Mouse (Mus musculus): ENCODE measurements around the gene Vnn3. TPM values are rescaled to one million over a fixed set of nuclear protein-coding genes. Genes with fewer than 3 reads are reported as not detected.
A peak's percentile ranks its signal among the peaks of the same experiment; 100 is the strongest.

Vnn3 gene
- total RNA-seq, 2 experiments from 2014 or later, result not detected

DNA sequence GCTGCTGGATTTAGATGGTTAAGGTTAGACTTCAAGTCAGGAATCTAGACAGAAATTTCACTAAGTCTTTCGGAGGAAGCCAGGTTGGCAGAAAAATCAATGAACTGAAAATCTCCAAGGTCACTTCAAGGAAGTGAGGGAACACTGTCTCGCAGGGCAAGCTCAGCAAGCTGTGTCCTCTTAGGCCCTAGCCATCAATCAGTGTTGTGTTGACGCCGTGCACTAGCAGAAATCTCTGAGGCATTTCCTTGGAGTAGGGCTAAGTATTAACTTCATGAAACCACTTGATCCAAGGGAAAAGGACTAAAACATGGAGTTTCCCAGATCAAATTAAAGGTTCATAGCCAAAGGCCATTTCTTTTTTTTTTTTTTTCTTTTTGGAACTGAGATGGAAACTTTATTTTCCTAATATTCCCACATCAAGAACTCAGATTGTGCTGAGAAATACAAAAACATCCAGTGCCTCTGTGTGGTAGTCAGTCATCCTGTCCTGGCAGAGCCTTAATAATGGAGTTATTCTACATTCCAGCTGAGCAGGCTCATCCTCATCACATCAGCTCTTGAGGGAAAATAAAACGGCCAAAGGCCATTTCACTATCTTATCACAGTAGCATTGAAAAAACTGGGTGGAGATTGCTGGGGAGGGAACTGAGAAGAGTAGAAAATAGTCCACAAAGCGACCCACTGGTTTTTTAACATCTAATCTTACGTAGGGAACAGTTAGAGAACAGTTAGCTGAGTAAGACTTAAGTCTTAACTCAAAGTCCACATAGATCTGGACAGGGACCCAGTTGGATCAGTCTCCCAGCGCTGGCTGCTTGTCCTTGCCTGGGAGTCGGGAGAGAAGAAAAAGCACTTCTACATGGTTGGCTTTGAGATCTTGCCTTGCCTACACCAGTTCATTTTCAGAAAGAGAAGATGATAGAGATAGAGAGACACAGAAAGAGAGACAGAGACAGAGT is 15.0 kb upstream of the Vnn3 start:
- no peak for TF ChIP-seq CTCF (IDR thresholded peaks at IDR 0.05)
- H3K4me3 ChIP-seq, result no peak overlapping the region
- H3K27ac ChIP-seq, result no peak overlapping the region
- DNase-seq (ENCODE audit: extremely low spot score in 1 of 2, low spot score in 2 of 2), result no peak
- intact Hi-C loops (cut with DNase I), result no loop called here

DNA sequence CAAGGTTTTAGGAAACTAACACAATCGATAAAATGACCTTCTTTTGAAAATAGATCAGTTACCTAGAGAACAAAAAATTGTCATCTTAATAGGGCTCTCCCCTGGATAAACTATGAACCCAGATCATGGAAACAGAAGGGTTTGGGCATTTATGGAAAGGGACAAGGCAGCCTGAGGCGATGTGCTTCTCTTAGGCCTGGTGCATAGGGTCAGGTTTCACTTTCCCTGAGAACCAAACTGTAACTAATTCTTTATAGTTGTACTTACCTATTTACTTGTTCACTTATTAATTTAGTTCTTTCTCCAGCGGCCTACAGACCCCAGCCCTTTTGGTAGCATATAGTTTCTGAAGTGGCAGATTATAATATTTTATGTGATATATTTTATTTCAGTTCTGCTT is 14.1 kb upstream of the Vnn3 start:
- intact Hi-C loops (cut with DNase I), result no loop called here
- Histone ChIP-seq H3K27ac (no peak overlapping the region), H3K4me3 (no peak overlapping the region)
- TF ChIP-seq CTCF (IDR thresholded peaks at IDR 0.05), result no peak
- DNase-seq (ENCODE audit: extremely low spot score in 1 of 2, low spot score in 2 of 2), result no peak

DNA sequence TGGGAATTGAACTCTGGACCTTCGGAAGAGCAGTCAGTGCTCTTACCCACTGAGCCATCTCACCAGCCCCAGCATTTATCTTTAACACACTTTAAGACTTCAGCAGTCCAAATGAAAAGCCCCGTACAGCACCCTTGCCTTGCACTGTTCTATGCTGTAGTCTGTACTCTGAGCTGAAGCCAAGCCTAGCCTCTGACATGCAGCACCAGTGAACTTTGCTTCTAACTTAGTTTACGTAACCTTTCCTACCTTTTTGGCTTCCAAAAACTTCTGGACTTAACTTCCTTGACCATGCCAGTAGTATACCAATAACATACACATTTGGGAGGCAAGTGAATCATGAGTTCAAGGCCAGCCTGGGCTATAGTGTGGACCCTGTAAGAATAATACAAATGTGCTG is 12.4 kb upstream of the Vnn3 start:
- no peak overlapping the region for H3K4me3 ChIP-seq
- TF ChIP-seq CTCF (IDR thresholded peaks at IDR 0.05), result no peak

DNA sequence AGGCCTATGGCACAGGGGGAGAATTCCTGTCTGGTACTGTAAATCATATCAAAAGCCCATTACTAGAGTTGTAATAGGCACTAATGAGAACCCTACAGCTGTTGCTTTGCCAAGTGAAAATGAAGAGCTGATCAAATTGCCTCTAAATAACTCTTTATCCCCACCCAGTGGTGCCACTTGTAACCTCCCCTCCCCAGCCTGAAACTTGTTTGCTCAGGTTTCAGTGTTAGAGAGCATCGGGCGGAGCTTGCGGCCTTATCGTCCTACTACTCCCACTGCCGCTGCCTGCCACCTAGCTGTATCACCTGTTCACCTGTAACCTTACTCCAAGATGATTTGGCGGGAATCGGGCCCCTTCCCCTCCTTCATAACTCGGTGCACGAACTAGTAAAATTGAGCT is 11.9 kb upstream of the Vnn3 start:
- TF ChIP-seq CTCF (IDR thresholded peaks at IDR 0.05), result no peak

More for the DNA sequence above, 12.4 kb upstream of the Vnn3 start:
- intact Hi-C loops (cut with DNase I), result no loop called here
- H3K27ac ChIP-seq, result no peak overlapping the region
- DNase-seq (ENCODE audit: extremely low spot score in 1 of 2, low spot score in 2 of 2), result no peak

DNA sequence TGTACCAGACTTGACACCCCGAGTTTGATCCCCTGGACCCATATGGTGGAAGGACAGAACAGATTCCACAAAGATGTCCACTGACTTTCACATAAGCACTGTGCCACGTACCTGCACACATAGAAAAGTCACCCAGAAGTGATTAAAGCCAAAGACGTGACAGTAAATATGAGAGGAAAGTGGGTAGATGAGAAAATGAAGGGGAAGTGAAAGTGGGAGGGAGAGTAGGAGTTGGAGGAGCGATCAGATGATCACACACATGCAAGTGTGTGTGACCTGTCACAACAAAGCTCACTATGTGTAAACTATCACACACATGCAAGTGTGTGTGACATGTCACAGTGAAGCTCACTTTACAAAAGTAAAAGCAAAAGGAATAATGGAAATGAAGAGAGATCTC is 10.8 kb upstream of the Vnn3 start:
- no peak for TF ChIP-seq CTCF (IDR thresholded peaks at IDR 0.05)
- H3K27ac ChIP-seq, result no peak overlapping the region
- intact Hi-C loops (cut with DNase I), result loop anchor here (2.0 kb wide), 1 partner anchor 16 kb away; no protein-coding TSS in a partner anchor
- no peak for DNase-seq (ENCODE audit: extremely low spot score in 1 of 2, low spot score in 2 of 2)
- H3K4me3 ChIP-seq, result no peak overlapping the region

More for the DNA sequence above, 11.9 kb upstream of the Vnn3 start:
- Histone ChIP-seq H3K4me3 (no peak overlapping the region), H3K27ac (no peak overlapping the region)
- intact Hi-C loops (cut with DNase I), result no loop called here
- DNase-seq (ENCODE audit: extremely low spot score in 1 of 2, low spot score in 2 of 2), result no peak

DNA sequence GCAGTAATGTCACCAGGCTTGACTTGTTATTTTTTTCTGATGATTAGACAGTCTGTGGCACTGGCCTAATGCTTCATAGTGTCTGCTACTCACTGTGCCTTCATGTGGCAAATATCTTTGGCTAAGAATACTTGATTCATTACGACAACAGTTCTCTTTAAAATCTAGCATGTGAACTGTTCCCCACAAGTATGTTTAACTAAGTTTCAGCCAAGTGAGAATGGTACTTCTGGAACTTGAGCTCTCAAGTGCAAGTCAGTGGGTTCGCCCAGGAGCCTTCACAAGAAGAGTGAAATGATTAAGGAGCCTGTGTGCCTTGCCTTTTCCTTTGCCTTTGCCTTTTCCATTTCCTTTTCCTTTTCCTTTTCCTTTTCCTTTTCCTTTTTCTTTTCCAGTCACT is 834 bp downstream of the Vnn3 start:
- Histone ChIP-seq H3K27ac (no peak overlapping the region), H3K4me3 (no peak overlapping the region)
- DNase-seq (ENCODE audit: extremely low spot score in 1 of 2, low spot score in 2 of 2), result no peak
- no peak for TF ChIP-seq CTCF (IDR thresholded peaks at IDR 0.05)
- intact Hi-C loops (cut with DNase I), result no loop called here

DNA sequence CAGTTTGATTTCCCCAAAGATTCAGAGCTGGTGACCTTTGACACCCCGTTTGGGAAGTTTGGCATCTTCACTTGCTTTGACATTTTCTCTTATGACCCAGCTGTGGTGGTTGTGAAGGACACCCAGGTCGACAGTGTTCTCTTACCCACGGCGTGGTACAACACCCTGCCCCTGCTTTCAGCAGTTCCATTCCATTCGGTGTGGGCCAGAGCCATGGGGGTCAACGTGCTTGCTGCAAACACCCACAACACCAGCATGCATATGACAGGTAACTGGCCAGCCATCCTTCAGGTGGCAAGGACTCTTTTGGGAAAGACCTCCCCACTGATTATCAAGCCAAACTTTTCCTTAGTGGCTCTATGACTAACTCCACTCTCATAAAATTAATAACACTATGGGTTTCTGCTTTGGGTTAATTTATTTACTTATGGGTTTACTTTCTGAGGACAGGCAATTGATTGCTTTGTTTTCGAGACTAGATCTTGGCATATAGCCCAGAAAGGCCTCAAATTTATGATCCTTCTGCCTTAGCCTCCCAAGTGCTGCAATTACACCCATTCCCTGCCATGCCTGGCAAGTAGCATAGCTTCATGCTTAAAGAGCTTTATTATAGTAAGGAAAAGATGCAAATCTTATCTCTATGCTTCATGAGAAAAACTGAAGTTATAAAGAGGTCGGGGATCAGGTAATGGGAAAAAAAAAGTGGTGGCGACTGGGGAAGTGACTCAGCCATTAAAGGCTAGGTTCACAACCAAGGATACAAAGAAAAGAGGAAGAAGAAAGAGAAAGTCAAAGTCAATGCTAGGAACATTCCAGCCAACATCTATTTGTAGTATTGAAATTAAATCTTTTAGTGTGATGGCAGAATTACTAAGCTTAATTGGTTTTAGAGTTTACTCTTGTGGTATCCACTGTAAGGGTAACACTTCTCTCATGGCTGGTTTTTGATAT is 13.4 kb downstream of the Vnn3 start:
- DNase-seq (ENCODE audit: extremely low spot score in 1 of 2, low spot score in 2 of 2), result no peak
- Histone ChIP-seq H3K4me3 (no peak overlapping the region), H3K27ac (no peak overlapping the region)
- TF ChIP-seq CTCF (IDR thresholded peaks at IDR 0.05), result no peak
- intact Hi-C loops (cut with DNase I), result no loop called here

DNA sequence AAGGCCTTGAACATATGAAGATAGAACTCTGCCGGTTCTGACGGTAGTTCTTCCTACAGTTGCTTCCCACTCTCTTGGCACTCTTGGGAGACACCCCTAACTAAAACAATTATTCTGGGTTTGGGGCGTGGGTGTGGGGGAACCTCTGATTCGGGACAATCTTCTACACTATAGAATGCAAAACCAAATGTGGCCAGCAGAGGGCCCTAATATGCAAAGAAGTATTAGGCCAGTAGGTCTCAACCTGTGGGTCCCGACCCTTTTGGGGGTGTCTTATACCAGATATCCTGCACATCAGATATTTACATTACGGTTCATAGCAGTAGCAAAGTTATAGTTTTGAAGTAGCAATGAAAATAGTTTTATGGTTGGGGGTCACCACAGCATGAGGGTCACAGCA is 29.4 kb downstream of the Vnn3 start:
- peak; percentile 40 for TF ChIP-seq CTCF (IDR thresholded peaks at IDR 0.05)
- DNase-seq (ENCODE audit: extremely low spot score in 1 of 2, low spot score in 2 of 2), result no peak
- H3K27ac ChIP-seq, result no peak overlapping the region
- H3K4me3 ChIP-seq, result no peak overlapping the region
- intact Hi-C loops (cut with DNase I), result no loop called here

DNA sequence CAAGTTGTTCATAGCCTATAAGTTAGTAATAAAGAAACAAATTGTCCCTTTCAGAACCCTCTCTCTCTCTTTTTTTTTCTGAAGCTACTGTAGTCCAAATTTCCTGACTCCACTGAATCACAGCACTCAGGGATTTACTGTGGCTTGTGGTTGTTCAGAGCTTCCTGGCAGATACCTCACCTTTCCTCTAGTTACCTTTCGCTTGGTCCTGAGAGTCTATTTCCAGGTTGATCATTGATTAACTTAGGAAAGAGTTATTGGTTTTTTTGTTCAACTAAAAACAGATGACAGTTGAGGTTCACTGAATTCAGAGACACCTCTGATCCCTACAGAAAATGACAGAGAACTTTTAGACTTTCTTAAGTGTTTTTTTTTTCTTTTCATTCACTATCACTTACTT is 33.6 kb downstream of the Vnn3 start:
- no peak for DNase-seq (ENCODE audit: extremely low spot score in 1 of 2, low spot score in 2 of 2)
- Histone ChIP-seq H3K27ac (no peak overlapping the region), H3K4me3 (no peak overlapping the region)
- TF ChIP-seq CTCF (IDR thresholded peaks at IDR 0.05), result no peak
- intact Hi-C loops (cut with DNase I), result no loop called here

DNA sequence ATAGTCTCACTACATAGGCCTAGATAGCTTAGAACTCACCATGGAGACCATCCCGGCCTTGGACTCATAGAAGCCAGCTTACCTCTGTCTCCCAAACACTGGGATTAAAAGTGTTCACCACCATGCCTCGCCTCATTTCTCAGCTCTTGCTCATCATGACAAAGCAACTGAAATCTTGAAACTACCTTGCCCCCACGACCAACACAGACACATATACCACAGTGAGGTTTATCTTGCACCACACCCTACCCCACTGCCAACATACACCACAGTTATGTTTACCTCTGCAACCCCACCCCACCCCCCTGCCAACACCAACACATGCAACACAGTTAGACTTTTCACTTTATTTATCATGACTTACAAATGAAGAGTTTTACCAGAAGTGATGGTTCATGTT is 34.8 kb downstream of the Vnn3 start:
- H3K4me3 ChIP-seq, result no peak overlapping the region
- DNase-seq (ENCODE audit: extremely low spot score in 1 of 2, low spot score in 2 of 2), result no peak
- intact Hi-C loops (cut with DNase I), result no loop called here
- no peak for TF ChIP-seq CTCF (IDR thresholded peaks at IDR 0.05)
- H3K27ac ChIP-seq, result no peak overlapping the region

DNA sequence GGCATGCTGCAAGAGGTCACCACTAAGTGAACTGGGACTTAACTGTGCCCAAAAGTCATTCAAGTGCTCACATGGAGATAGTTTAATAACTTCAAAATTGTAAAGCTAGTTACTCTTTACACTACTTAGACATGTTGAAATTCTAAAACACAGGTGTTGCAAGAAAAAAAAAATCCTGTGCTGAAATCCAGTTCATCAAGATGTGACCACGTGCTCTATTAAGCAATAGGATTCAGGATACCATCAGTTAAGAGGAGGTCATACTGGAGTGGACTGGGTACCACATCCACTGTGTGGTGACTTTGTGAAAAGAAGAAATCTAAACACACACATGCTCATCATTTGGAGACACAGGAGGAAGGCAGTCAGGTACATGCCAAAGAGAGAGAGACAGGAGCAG is 41.7 kb downstream of the Vnn3 start:
- no peak overlapping the region for H3K4me3 ChIP-seq
- DNase-seq (ENCODE audit: extremely low spot score in 1 of 2, low spot score in 2 of 2), result no peak
- no peak for TF ChIP-seq CTCF (IDR thresholded peaks at IDR 0.05)
- H3K27ac ChIP-seq, result no peak overlapping the region
- intact Hi-C loops (cut with DNase I), result no loop called here

Measured in left cerebral cortex, adult 2 months (tissue).